Mouse (Mus musculus): ENCODE measurements at regions not wholly inside any gene's neighbourhood (a gene's known extent, or its start where the extent isn't known, plus 50 kb on each side); places are given as distances from the start of the nearest gene placed in this dataset.

- DNase-seq (ENCODE audit: low spot score): no peak
- Histone ChIP-seq H3K4me3 (ENCODE audit: low read depth, low read length) (no peak overlapping the region), H3K4me1 (ENCODE audit: control insufficient read depth, insufficient read depth, low read length) (no peaks in the 10 kb centered on the region), H3K4me2 (ENCODE audit: low read depth) (no peak overlapping the region), H3K9ac (ENCODE audit: low read length) (no peak overlapping the region), H3K27me3 (ENCODE audit: control insufficient read depth, insufficient read depth, low read length) (no peaks in the 10 kb centered on the region), H3K9me3 (ENCODE audit: control insufficient read depth, low read length) (no peaks in the 10 kb centered on the region), H3K36me3 (ENCODE audit: control insufficient read depth, insufficient read depth, low read length) (no peaks in the 10 kb centered on the region), H3K27ac (ENCODE audit: low read depth, low read length) (no peak overlapping the region)
- ATAC-seq (ENCODE audit: insufficient read depth, low FRiP score, low TSS enrichment): no peak
- 75% methylated on average over 3 of the region's 3 CpGs for WGBS
Measured at GRCm38 (mm10) chr10:43769026-43769425, 132.5 kb downstream of the Qrsl1 start.

- ATAC-seq (ENCODE audit: insufficient read depth, low FRiP score, low TSS enrichment): no peak
- no peak overlapping the region for H3K9ac ChIP-seq (ENCODE audit: low read length)
- H3K9me3 ChIP-seq (ENCODE audit: control insufficient read depth, low read length): no peaks in the 10 kb centered on the region
- no peaks in the 10 kb centered on the region for H3K36me3 ChIP-seq (ENCODE audit: control insufficient read depth, insufficient read depth, low read length)
- H3K4me3 ChIP-seq (ENCODE audit: low read depth, low read length): no peak overlapping the region
- no peaks in the 10 kb centered on the region for H3K4me1 ChIP-seq (ENCODE audit: control insufficient read depth, insufficient read depth, low read length)
- no peak for DNase-seq (ENCODE audit: low spot score)
- no peak overlapping the region for H3K4me2 ChIP-seq (ENCODE audit: low read depth)
- WGBS: 68% methylated on average over 1 of the region's 1 CpGs
- H3K27me3 ChIP-seq (ENCODE audit: control insufficient read depth, insufficient read depth, low read length): no peaks in the 10 kb centered on the region
- H3K27ac ChIP-seq (ENCODE audit: low read depth, low read length): no peak overlapping the region
Measured at GRCm38 (mm10) chr10:43775807-43776206, 125.7 kb downstream of the Qrsl1 start.

- Histone ChIP-seq H3K4me1 (ENCODE audit: control insufficient read depth, insufficient read depth, low read length) (no peaks in the 10 kb centered on the region), H3K9me3 (ENCODE audit: control insufficient read depth, low read length) (no peaks in the 10 kb centered on the region), H3K4me2 (ENCODE audit: low read depth) (no peak overlapping the region), H3K27ac (ENCODE audit: low read depth, low read length) (no peak overlapping the region), H3K9ac (ENCODE audit: low read length) (no peak overlapping the region), H3K36me3 (ENCODE audit: control insufficient read depth, insufficient read depth, low read length) (no peaks in the 10 kb centered on the region), H3K4me3 (ENCODE audit: low read depth, low read length) (no peak overlapping the region), H3K27me3 (ENCODE audit: control insufficient read depth, insufficient read depth, low read length) (no peaks in the 10 kb centered on the region)
- ATAC-seq (ENCODE audit: insufficient read depth, low FRiP score, low TSS enrichment) (no peak), DNase-seq (ENCODE audit: low spot score) (no peak)
- WGBS: 84% methylated on average over 28 of the region's 28 CpGs
Measured at GRCm38 (mm10) chr10:43777612-43778600, 123.6 kb downstream of the Qrsl1 start.

- H3K36me3 ChIP-seq (ENCODE audit: control insufficient read depth, insufficient read depth, low read length): no peaks in the 10 kb centered on the region
- no peak overlapping the region for H3K4me2 ChIP-seq (ENCODE audit: low read depth)
- no peaks in the 10 kb centered on the region for H3K9me3 ChIP-seq (ENCODE audit: control insufficient read depth, low read length)
- DNase-seq (ENCODE audit: low spot score): no peak
- no peaks in the 10 kb centered on the region for H3K4me1 ChIP-seq (ENCODE audit: control insufficient read depth, insufficient read depth, low read length)
- no peak overlapping the region for H3K4me3 ChIP-seq (ENCODE audit: low read depth, low read length)
- no peaks in the 10 kb centered on the region for H3K27me3 ChIP-seq (ENCODE audit: control insufficient read depth, insufficient read depth, low read length)
- no peak overlapping the region for H3K9ac ChIP-seq (ENCODE audit: low read length)
- no peak for ATAC-seq (ENCODE audit: insufficient read depth, low FRiP score, low TSS enrichment)
- WGBS: 92% methylated on average over 4 of the region's 4 CpGs
- H3K27ac ChIP-seq (ENCODE audit: low read depth, low read length): no peak overlapping the region
Measured at GRCm38 (mm10) chr10:43780571-43780970, 121.0 kb downstream of the Qrsl1 start.

GRCm38 (mm10) chr10:43783304-43783703 lies 118.2 kb downstream of the Qrsl1 start:
- no peak overlapping the region for H3K4me2 ChIP-seq (ENCODE audit: low read depth)
- H3K27me3 ChIP-seq (ENCODE audit: control insufficient read depth, insufficient read depth, low read length): no peaks in the 10 kb centered on the region
- H3K4me3 ChIP-seq (ENCODE audit: low read depth, low read length): no peak overlapping the region
- no peaks in the 10 kb centered on the region for H3K9me3 ChIP-seq (ENCODE audit: control insufficient read depth, low read length)
- ATAC-seq (ENCODE audit: insufficient read depth, low FRiP score, low TSS enrichment): no peak
- no peaks in the 10 kb centered on the region for H3K36me3 ChIP-seq (ENCODE audit: control insufficient read depth, insufficient read depth, low read length)
- H3K27ac ChIP-seq (ENCODE audit: low read depth, low read length): no peak overlapping the region
- H3K9ac ChIP-seq (ENCODE audit: low read length): no peak overlapping the region
- H3K4me1 ChIP-seq (ENCODE audit: control insufficient read depth, insufficient read depth, low read length): no peaks in the 10 kb centered on the region
- DNase-seq (ENCODE audit: low spot score): no peak
- 82% methylated on average over 3 of the region's 3 CpGs for WGBS

- Histone ChIP-seq H3K9ac (ENCODE audit: low read length) (no peak overlapping the region), H3K27ac (ENCODE audit: low read depth, low read length) (no peak overlapping the region), H3K36me3 (ENCODE audit: control insufficient read depth, insufficient read depth, low read length) (no peaks in the 10 kb centered on the region), H3K27me3 (ENCODE audit: control insufficient read depth, insufficient read depth, low read length) (no peaks in the 10 kb centered on the region), H3K4me2 (ENCODE audit: low read depth) (no peak overlapping the region), H3K4me1 (ENCODE audit: control insufficient read depth, insufficient read depth, low read length) (no peaks in the 10 kb centered on the region), H3K9me3 (ENCODE audit: control insufficient read depth, low read length) (no peaks in the 10 kb centered on the region), H3K4me3 (ENCODE audit: low read depth, low read length) (no peak overlapping the region)
- WGBS: 89% methylated on average over 4 of the region's 4 CpGs
- DNase-seq (ENCODE audit: low spot score) (no peak), ATAC-seq (ENCODE audit: insufficient read depth, low FRiP score, low TSS enrichment) (no peak)
Measured at GRCm38 (mm10) chr10:43790780-43791179, 110.8 kb downstream of the Qrsl1 start.

- no peak overlapping the region for H3K9ac ChIP-seq (ENCODE audit: low read length)
- WGBS: 88% methylated on average over 4 of the region's 4 CpGs
- H3K27ac ChIP-seq (ENCODE audit: low read depth, low read length): no peak overlapping the region
- no peaks in the 10 kb centered on the region for H3K9me3 ChIP-seq (ENCODE audit: control insufficient read depth, low read length)
- DNase-seq (ENCODE audit: low spot score): no peak
- H3K36me3 ChIP-seq (ENCODE audit: control insufficient read depth, insufficient read depth, low read length): no peaks in the 10 kb centered on the region
- ATAC-seq (ENCODE audit: insufficient read depth, low FRiP score, low TSS enrichment): no peak
- H3K4me3 ChIP-seq (ENCODE audit: low read depth, low read length): no peak overlapping the region
- H3K27me3 ChIP-seq (ENCODE audit: control insufficient read depth, insufficient read depth, low read length): no peaks in the 10 kb centered on the region
- H3K4me2 ChIP-seq (ENCODE audit: low read depth): no peak overlapping the region
- H3K4me1 ChIP-seq (ENCODE audit: control insufficient read depth, insufficient read depth, low read length): no peaks in the 10 kb centered on the region
Measured at GRCm38 (mm10) chr10:43791525-43792021, 110.0 kb downstream of the Qrsl1 start.

GRCm38 (mm10) chr10:43792618-43793017 lies 108.9 kb downstream of the Qrsl1 start:
- no peak overlapping the region for H3K4me3 ChIP-seq (ENCODE audit: low read depth, low read length)
- DNase-seq (ENCODE audit: low spot score) (no peak), ATAC-seq (ENCODE audit: insufficient read depth, low FRiP score, low TSS enrichment) (no peak)

GRCm38 (mm10) chr10:43794587-43794986 lies 107.0 kb downstream of the Qrsl1 start:
- H3K9me3 ChIP-seq (ENCODE audit: control insufficient read depth, low read length): no peaks in the 10 kb centered on the region
- DNase-seq (ENCODE audit: low spot score): no peak
- no peaks in the 10 kb centered on the region for H3K4me1 ChIP-seq (ENCODE audit: control insufficient read depth, insufficient read depth, low read length)
- no peak overlapping the region for H3K9ac ChIP-seq (ENCODE audit: low read length)
- no peaks in the 10 kb centered on the region for H3K27me3 ChIP-seq (ENCODE audit: control insufficient read depth, insufficient read depth, low read length)
- no peak overlapping the region for H3K4me3 ChIP-seq (ENCODE audit: low read depth, low read length)
- 83% methylated on average over 9 of the region's 9 CpGs for WGBS
- no peak overlapping the region for H3K27ac ChIP-seq (ENCODE audit: low read depth, low read length)
- no peak overlapping the region for H3K4me2 ChIP-seq (ENCODE audit: low read depth)
- ATAC-seq (ENCODE audit: insufficient read depth, low FRiP score, low TSS enrichment): no peak
- H3K36me3 ChIP-seq (ENCODE audit: control insufficient read depth, insufficient read depth, low read length): no peaks in the 10 kb centered on the region

More at GRCm38 (mm10) chr10:43792618-43793017, 108.9 kb downstream of the Qrsl1 start:
- no peaks in the 10 kb centered on the region for H3K27me3 ChIP-seq (ENCODE audit: control insufficient read depth, insufficient read depth, low read length)
- H3K9ac ChIP-seq (ENCODE audit: low read length): no peak overlapping the region
- H3K9me3 ChIP-seq (ENCODE audit: control insufficient read depth, low read length): no peaks in the 10 kb centered on the region
- no peak overlapping the region for H3K27ac ChIP-seq (ENCODE audit: low read depth, low read length)
- WGBS: 79% methylated on average over 3 of the region's 3 CpGs
- no peaks in the 10 kb centered on the region for H3K4me1 ChIP-seq (ENCODE audit: control insufficient read depth, insufficient read depth, low read length)
- no peaks in the 10 kb centered on the region for H3K36me3 ChIP-seq (ENCODE audit: control insufficient read depth, insufficient read depth, low read length)
- H3K4me2 ChIP-seq (ENCODE audit: low read depth): no peak overlapping the region

Data from neural tube, embryonic 11.5 days (tissue).